ENCODE assay signal across 7 mouse cellular contexts in genomic region chr10:59308993-59309715, GRCm38 (mm10). TPM values are rescaled to one million over a fixed set of nuclear protein-coding genes. Genes with fewer than 3 reads are reported as not detected.
DNase-seq lines count a peak whose midpoint lies in the region; ATAC-seq and TF ChIP-seq lines count a peak whose summit lies in the region.

No protein-coding gene starts in this region.

- H3K4me3 ChIP-seq in kidney, embryonic 14.5 days (ENCODE audit: low read length), result no peak overlapping the region
- no peak overlapping the region for H3K4me3 ChIP-seq in small intestine, adult 2 months (ENCODE audit: low read depth, low read length)

- 53% methylated on average over 3 of the region's 3 CpGs for WGBS in kidney, embryonic 14.5 days
- WGBS in small intestine, adult 2 months, result 37% methylated on average over 3 of the region's 3 CpGs

- H3K9ac ChIP-seq in kidney, embryonic 14.5 days (ENCODE audit: low read depth, low read length), result no peak overlapping the region

- no peak for ATAC-seq in kidney, embryonic 14.5 days (ENCODE audit: low FRiP score, low TSS enrichment)
- ATAC-seq in inflammation-experienced regulatory T-cells, adult 6 months, result peak; percentile 58

- no peak for TF ChIP-seq POLR2A in small intestine, adult 2 months (IDR thresholded peaks at IDR 0.05; ENCODE audit: low read depth, low read length)

- no peaks in the 10 kb centered on the region for H3K36me3 ChIP-seq in kidney, embryonic 14.5 days (ENCODE audit: control insufficient read depth, insufficient read depth, low read length)
- H3K36me3 ChIP-seq in small intestine, adult 2 months (ENCODE audit: control insufficient read depth, insufficient read depth, low read length), result no peaks in the 10 kb centered on the region

- H3K4me2 ChIP-seq in kidney, embryonic 14.5 days (replicated peaks; ENCODE audit: low read depth, low read length), result no peak overlapping the region

- H3K9me3 ChIP-seq in kidney, embryonic 14.5 days (ENCODE audit: control insufficient read depth, low read length), result no peaks in the 10 kb centered on the region

- TF ChIP-seq CTCF in small intestine, adult 2 months (IDR thresholded peaks at IDR 0.05; ENCODE audit: extremely low read depth, insufficient read length, insufficient replicate concordance, low read depth, low read length), result peak; percentile 61; the same call in 1 of the 2 replicates

- DNase-seq in kidney, adult 8-10 months, result peak; percentile 36 to 66
- peak; percentile 46 for DNase-seq in CD4-positive helper T cell, adult 2 months (ENCODE audit: low read depth, low spot score)
- peak; percentile 18 for DNase-seq in T-cell, adult 2 months (ENCODE audit: low spot score)
- no peak for DNase-seq in ovary, postnatal 14 days (ENCODE audit: low spot score)

- H3K27ac ChIP-seq in kidney, embryonic 14.5 days (ENCODE audit: low read depth, low read length), result no peak overlapping the region
- no peak overlapping the region for H3K27ac ChIP-seq in small intestine, adult 2 months (ENCODE audit: insufficient read depth, low read depth, low read length)

- H3K27me3 ChIP-seq in kidney, embryonic 14.5 days (ENCODE audit: control insufficient read depth, insufficient read depth, low read length), result no peaks in the 10 kb centered on the region
- no peaks in the 10 kb centered on the region for H3K27me3 ChIP-seq in small intestine, adult 2 months (ENCODE audit: control insufficient read depth, insufficient read depth, low read length)

- peaks cover 13% of the 10 kb centered on the region for H3K4me1 ChIP-seq in kidney, embryonic 14.5 days (ENCODE audit: control insufficient read depth, insufficient read depth, low read length)
- H3K4me1 ChIP-seq in small intestine, adult 2 months (ENCODE audit: control insufficient read depth, insufficient read depth, insufficient read length, low read length), result no peaks in the 10 kb centered on the region

RNA-seq across cellular contexts. Expression of gene P4ha1, which starts 13.9 kb away (rescaled TPM):
- polyA plus RNA-seq in kidney, embryonic 14.5 days (2014; fragmentation: Nextera tagmentation; extraction: Ambion mirVana), result 31.7 and 43.7 TPM in 2 replicates
- polyA plus RNA-seq in inflammation-experienced regulatory T-cells, adult 6 months (2017; shearing (Covaris generic)), result 10 to 100 TPM; 14.8 to 36.1 (median 28.0) TPM
- polyA plus RNA-seq in small intestine, adult 2 months (2012; rRNA removed), result 1.2 and 1.7 TPM in 2 replicates
